Mouse (Mus musculus) spleen, postnatal 4 days (tissue): ENCODE measurements around the gene Gimap7.
"Not testable (repeated sequence)": the region's sequence is repeated elsewhere in the genome, so short reads cannot be mapped to it uniquely, and the experiment has no call there.

Source experiments
- DNase-seq, 2 experiments: peaks; one replicate each; pipeline ENCODE4 v3.0.0; 2022; ENCODE audit warnings: low spot score in 2 of 2

Gimap7 gene

GRCm38 (mm10) chr6:48718455-48718854 lies at the start of gene Gimap7, which contains the start of gene Gm28053:
Gene Gimap7, plus strand, starts transcription at chr6:48718621.
Gene Gm28053, plus strand, starts transcription at chr6:48718607.
- peak in 1 of 2 experiments; percentile 44 for DNase-seq

GRCm38 (mm10) chr6:48669446-48669969 lies 48.9 kb upstream of the Gimap7 start:
- DNase-seq, result no peak

- DNase-seq, result no peak
Observed at GRCm38 (mm10) chr6:48674291-48675058, 43.9 kb upstream of the Gimap7 start.

GRCm38 (mm10) chr6:48675400-48675930 lies 43.0 kb upstream of the Gimap7 start:
- DNase-seq, result no peak

- peak; percentile 70 to 84 for DNase-seq
Observed at GRCm38 (mm10) chr6:48675931-48676859, 42.2 kb upstream of the Gimap7 start, which contains the start of gene Gimap9. Gene Gimap9, plus strand, starts transcription at chr6:48676129.

GRCm38 (mm10) chr6:48676860-48677415 lies 41.5 kb upstream of the Gimap7 start:
- DNase-seq, result no peak

- no peak for DNase-seq
Observed at GRCm38 (mm10) chr6:48677492-48678345, 40.7 kb upstream of the Gimap7 start.

- no peak for DNase-seq
Observed at GRCm38 (mm10) chr6:48678391-48678790, 40.0 kb upstream of the Gimap7 start.

- DNase-seq, result no peak
Observed at GRCm38 (mm10) chr6:48679701-48680100, 38.7 kb upstream of the Gimap7 start.

GRCm38 (mm10) chr6:48680421-48680820 lies 38.0 kb upstream of the Gimap7 start:
- no peak for DNase-seq

- no peak for DNase-seq
Observed at GRCm38 (mm10) chr6:48681472-48682090, 36.8 kb upstream of the Gimap7 start.

GRCm38 (mm10) chr6:48682271-48682670 lies 36.1 kb upstream of the Gimap7 start:
- DNase-seq, result no peak

GRCm38 (mm10) chr6:48683263-48683821 lies 35.1 kb upstream of the Gimap7 start:
- not testable (repeated sequence) for DNase-seq

GRCm38 (mm10) chr6:48684319-48684718 lies 34.1 kb upstream of the Gimap7 start, which contains the start of gene Gimap4:
Gene Gimap4, plus strand, starts transcription at chr6:48684549.
- no peak for DNase-seq

- no peak for DNase-seq
Observed at GRCm38 (mm10) chr6:48684806-48685205, 33.6 kb upstream of the Gimap7 start.

GRCm38 (mm10) chr6:48685251-48685650 lies 33.2 kb upstream of the Gimap7 start:
- DNase-seq, result no peak

- no peak for DNase-seq
Observed at GRCm38 (mm10) chr6:48685694-48686665, 32.4 kb upstream of the Gimap7 start.

GRCm38 (mm10) chr6:48687077-48687476 lies 31.3 kb upstream of the Gimap7 start:
- no peak for DNase-seq

- DNase-seq, result no peak
Observed at GRCm38 (mm10) chr6:48689320-48689719, 29.1 kb upstream of the Gimap7 start.
